ENCODE assay signal across 22 mouse cellular contexts in the genomic region with DNA sequence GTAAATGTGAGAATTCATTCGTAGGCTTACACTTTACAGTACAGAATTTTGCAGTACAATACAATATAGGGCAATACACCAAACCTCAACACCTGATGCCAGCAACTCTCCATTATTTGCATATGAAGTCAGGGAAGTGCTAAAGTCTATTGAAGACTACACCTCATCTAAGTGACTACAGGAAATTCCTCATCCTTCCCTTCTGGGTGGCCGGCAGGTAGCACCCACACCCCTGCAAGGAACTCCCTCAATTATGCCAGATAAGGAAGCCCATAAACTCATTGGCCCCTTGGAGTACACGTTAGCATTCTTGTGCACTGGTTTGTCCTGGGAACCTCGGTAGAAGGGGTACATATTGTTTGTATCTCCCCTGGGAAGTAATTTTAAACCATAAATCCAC.
"Had no signal": no experiment of that assay in that cellular context is flagged by ENCODE, and none has a peak within 500 bp of the region (broad histone marks: within the 10 kb centered on the region; RNA-seq: fewer than 3 reads in every experiment).

No protein-coding gene starts in this region.

- H3K36me3 ChIP-seq: limb, embryonic 12.5 days; limb, embryonic 15.5 days; neural tube, embryonic 12.5 days; neural tube, embryonic 15.5 days; stomach, embryonic 15.5 days had no signal

- H3K4me1 ChIP-seq: neural tube, embryonic 12.5 days had no signal

- ATAC-seq: liver, postnatal 0 days; lung, postnatal 0 days had no signal

- H3K27ac ChIP-seq: limb, embryonic 12.5 days; limb, embryonic 15.5 days; liver, embryonic 14.5 days; macrophage; neural tube, embryonic 12.5 days; neural tube, embryonic 15.5 days; stomach, embryonic 15.5 days had no signal

- DNase-seq: kidney, adult 11 months; kidney, adult 9 months; kidney, postnatal 14 days; kidney, postnatal 4 days; liver, postnatal 0 days; lung, embryonic 14.5 days; midbrain, embryonic 14.5 days; right cerebral cortex, adult 18-20 months; right cerebral cortex, postnatal 14 days; right cerebral cortex, postnatal 4 days; spleen, adult 18-20 months; thymus, adult 18-20 months; thymus, postnatal 36 days had no signal

- H3K9me3 ChIP-seq: limb, embryonic 12.5 days; limb, embryonic 15.5 days; neural tube, embryonic 12.5 days; neural tube, embryonic 15.5 days; stomach, embryonic 15.5 days had no signal

- H3K27me3 ChIP-seq: limb, embryonic 12.5 days; limb, embryonic 15.5 days; neural tube, embryonic 12.5 days; neural tube, embryonic 15.5 days; stomach, embryonic 15.5 days had no signal

- H3K9ac ChIP-seq: limb, embryonic 12.5 days; limb, embryonic 15.5 days; liver, embryonic 14.5 days; liver, postnatal 0 days; lung, embryonic 14.5 days; neural tube, embryonic 12.5 days; neural tube, embryonic 15.5 days; stomach, embryonic 15.5 days had no signal

- H3K4me2 ChIP-seq: limb, embryonic 12.5 days; limb, embryonic 15.5 days; liver, embryonic 11.5 days; lung, embryonic 14.5 days; neural tube, embryonic 12.5 days; neural tube, embryonic 15.5 days; stomach, embryonic 15.5 days had no signal

- H3K4me3 ChIP-seq: limb, embryonic 12.5 days; limb, embryonic 15.5 days; neural tube, embryonic 12.5 days; neural tube, embryonic 15.5 days; stomach, embryonic 15.5 days had no signal
